Mouse (Mus musculus): ENCODE data around the gene Tmem150c. TPM values are rescaled to one million over a fixed set of nuclear protein-coding genes. Genes with fewer than 3 reads are reported as not detected.

Gene Tmem150c
- 2.3 and 2.5 TPM in 2 replicates for polyA plus RNA-seq (2015; fragmentation: Nextera tagmentation; extraction: Ambion mirVana)

- Histone ChIP-seq H3K27me3 (replicated peaks) (peaks cover 10% of the 10 kb centered on the region; the same call in 1 of the 2 replicates), H3K4me1 (replicated peaks) (0 out of 2 replicates have a peak, but pooled peaks cover 3% of the 10 kb centered on the region), H3K4me3 (replicated peaks) (peak within 1 kb of the TSS; percentile 75), H3K27ac (no peak within 1 kb of the TSS), H3K9me3 (no peaks in the 10 kb centered on the region), H3K9ac (peak within 1 kb of the TSS; percentile 58), H3K36me3 (no peaks in the 10 kb centered on the region), H3K4me2 (replicated peaks) (peak within 1 kb of the TSS; percentile 99)
- no peak for ATAC-seq
- WGBS, result 20% methylated on average over 6 of the region's 6 CpGs
Observed at GRCm38 (mm10) chr5:100159638-100159973, at the start of gene Tmem150c. Gene Tmem150c (minus strand): TSS chr5:100159808.

GRCm38 (mm10) chr5:100209093-100209492 is 49.5 kb upstream of the Tmem150c start:
- Histone ChIP-seq H3K36me3 (no peaks in the 10 kb centered on the region), H3K4me3 (replicated peaks) (no peak overlapping the region), H3K4me1 (replicated peaks) (no peaks in the 10 kb centered on the region), H3K9me3 (no peaks in the 10 kb centered on the region), H3K9ac (no peak overlapping the region), H3K4me2 (replicated peaks) (no peak overlapping the region), H3K27ac (peak overlapping the region; percentile 3; the same call in 1 of the 2 replicates), H3K27me3 (replicated peaks) (no peaks in the 10 kb centered on the region)
- ATAC-seq, result no peak
- 41% methylated on average over 7 of the region's 7 CpGs for WGBS

GRCm38 (mm10) chr5:100206675-100207074 is 47.1 kb upstream of the Tmem150c start:
- Histone ChIP-seq H3K9ac (no peak overlapping the region), H3K9me3 (no peaks in the 10 kb centered on the region), H3K36me3 (no peaks in the 10 kb centered on the region), H3K27me3 (replicated peaks) (no peaks in the 10 kb centered on the region), H3K27ac (no peak overlapping the region), H3K4me2 (replicated peaks) (no peak overlapping the region), H3K4me1 (replicated peaks) (no peaks in the 10 kb centered on the region), H3K4me3 (replicated peaks) (no peak overlapping the region)
- 49% methylated on average over 6 of the region's 6 CpGs for WGBS
- no peak for ATAC-seq

GRCm38 (mm10) chr5:100205519-100206189 is 46.0 kb upstream of the Tmem150c start:
- Histone ChIP-seq H3K27me3 (replicated peaks) (no peaks in the 10 kb centered on the region), H3K4me2 (replicated peaks) (no peak overlapping the region), H3K4me3 (replicated peaks) (no peak overlapping the region), H3K27ac (no peak overlapping the region), H3K4me1 (replicated peaks) (no peaks in the 10 kb centered on the region), H3K9ac (no peak overlapping the region), H3K9me3 (no peaks in the 10 kb centered on the region), H3K36me3 (no peaks in the 10 kb centered on the region)
- 82% methylated on average over 9 of the region's 9 CpGs for WGBS
- no peak for ATAC-seq

GRCm38 (mm10) chr5:100200805-100201204 is 41.2 kb upstream of the Tmem150c start:
- 55% methylated on average over 5 of the region's 5 CpGs for WGBS
- Histone ChIP-seq H3K9me3 (no peaks in the 10 kb centered on the region), H3K4me2 (replicated peaks) (no peak overlapping the region)

GRCm38 (mm10) chr5:100200296-100200695 is 40.7 kb upstream of the Tmem150c start:
- no peaks in the 10 kb centered on the region for H3K9me3 ChIP-seq
- no peaks in the 10 kb centered on the region for H3K27me3 ChIP-seq (replicated peaks)
- WGBS, result 85% methylated on average over 5 of the region's 5 CpGs
- ATAC-seq, result no peak
- H3K4me1 ChIP-seq (replicated peaks), result peaks cover 11% of the 10 kb centered on the region; the same call in 1 of the 2 replicates
- H3K36me3 ChIP-seq, result no peaks in the 10 kb centered on the region
- no peak overlapping the region for H3K4me3 ChIP-seq (replicated peaks)
- H3K4me2 ChIP-seq (replicated peaks), result no peak overlapping the region
- no peak overlapping the region for H3K27ac ChIP-seq
- no peak overlapping the region for H3K9ac ChIP-seq

More at GRCm38 (mm10) chr5:100200805-100201204, 41.2 kb upstream of the Tmem150c start:
- Histone ChIP-seq H3K27me3 (replicated peaks) (no peaks in the 10 kb centered on the region), H3K36me3 (no peaks in the 10 kb centered on the region), H3K27ac (no peak overlapping the region), H3K4me1 (replicated peaks) (peaks cover 11% of the 10 kb centered on the region; the same call in 1 of the 2 replicates), H3K9ac (no peak overlapping the region), H3K4me3 (replicated peaks) (no peak overlapping the region)
- no peak for ATAC-seq

GRCm38 (mm10) chr5:100199092-100199853 is 39.7 kb upstream of the Tmem150c start:
- no peaks in the 10 kb centered on the region for H3K36me3 ChIP-seq
- H3K9me3 ChIP-seq, result no peaks in the 10 kb centered on the region
- H3K27ac ChIP-seq, result no peak overlapping the region
- H3K4me1 ChIP-seq (replicated peaks), result peaks cover 11% of the 10 kb centered on the region; the same call in 1 of the 2 replicates
- ATAC-seq, result peak; percentile 63; the same call in 1 of the 2 replicates
- H3K27me3 ChIP-seq (replicated peaks), result no peaks in the 10 kb centered on the region
- 66% methylated on average over 7 of the region's 7 CpGs for WGBS
- H3K9ac ChIP-seq, result no peak overlapping the region
- H3K4me3 ChIP-seq (replicated peaks), result no peak overlapping the region
- H3K4me2 ChIP-seq (replicated peaks), result no peak overlapping the region

- 67% methylated on average over 9 of the region's 9 CpGs for WGBS
Observed at GRCm38 (mm10) chr5:100197476-100197875, 37.9 kb upstream of the Tmem150c start.

GRCm38 (mm10) chr5:100196854-100197431 is 37.3 kb upstream of the Tmem150c start:
- Histone ChIP-seq H3K36me3 (no peaks in the 10 kb centered on the region), H3K4me1 (replicated peaks) (peaks cover 11% of the 10 kb centered on the region; the same call in 1 of the 2 replicates), H3K27me3 (replicated peaks) (no peaks in the 10 kb centered on the region), H3K9ac (no peak overlapping the region), H3K9me3 (no peaks in the 10 kb centered on the region), H3K4me3 (replicated peaks) (no peak overlapping the region), H3K4me2 (replicated peaks) (peak overlapping the region; percentile 13), H3K27ac (no peak overlapping the region)
- WGBS, result 46% methylated on average over 15 of the region's 15 CpGs
- ATAC-seq, result peak; percentile 63

More at GRCm38 (mm10) chr5:100197476-100197875, 37.9 kb upstream of the Tmem150c start:
- Histone ChIP-seq H3K9me3 (no peaks in the 10 kb centered on the region), H3K36me3 (no peaks in the 10 kb centered on the region), H3K4me2 (replicated peaks) (0 out of 2 replicates have a peak overlapping the region, but pooled peaks have one; percentile 13), H3K27me3 (replicated peaks) (no peaks in the 10 kb centered on the region), H3K27ac (no peak overlapping the region), H3K9ac (no peak overlapping the region), H3K4me1 (replicated peaks) (peaks cover 11% of the 10 kb centered on the region; the same call in 1 of the 2 replicates), H3K4me3 (replicated peaks) (no peak overlapping the region)
- ATAC-seq, result no peak

- no peak overlapping the region for H3K4me2 ChIP-seq (replicated peaks)
- no peaks in the 10 kb centered on the region for H3K9me3 ChIP-seq
- H3K9ac ChIP-seq, result no peak overlapping the region
- WGBS, result 56% methylated on average over 9 of the region's 9 CpGs
- no peak for ATAC-seq
- H3K4me3 ChIP-seq (replicated peaks), result no peak overlapping the region
- no peak overlapping the region for H3K27ac ChIP-seq
- no peaks in the 10 kb centered on the region for H3K36me3 ChIP-seq
- H3K27me3 ChIP-seq (replicated peaks), result no peaks in the 10 kb centered on the region
- peaks cover 11% of the 10 kb centered on the region; the same call in 1 of the 2 replicates for H3K4me1 ChIP-seq (replicated peaks)
Observed at GRCm38 (mm10) chr5:100196397-100196796, 36.8 kb upstream of the Tmem150c start.

GRCm38 (mm10) chr5:100191438-100192190 is 32.0 kb upstream of the Tmem150c start:
- Histone ChIP-seq H3K36me3 (no peaks in the 10 kb centered on the region), H3K4me1 (replicated peaks) (peaks cover 5% of the 10 kb centered on the region; the same call in 1 of the 2 replicates), H3K27ac (no peak overlapping the region), H3K27me3 (replicated peaks) (no peaks in the 10 kb centered on the region), H3K9me3 (no peaks in the 10 kb centered on the region), H3K4me2 (replicated peaks) (no peak overlapping the region), H3K4me3 (replicated peaks) (no peak overlapping the region), H3K9ac (no peak overlapping the region)
- ATAC-seq, result no peak
- WGBS, result 91% methylated on average over 14 of the region's 14 CpGs
